Mouse (Mus musculus): ENCODE data around the gene Stt3b. TPM values are rescaled to one million over a fixed set of nuclear protein-coding genes. Genes with fewer than 3 reads are reported as not detected.

The Stt3b gene
- polyA plus RNA-seq (2015; fragmentation: Nextera tagmentation; extraction: Ambion mirVana) = 51.5 and 54.1 TPM in 2 replicates

GRCm38 (mm10) chr9:115310346-115311222 is at the start of gene Stt3b:
Gene Stt3b, minus strand, starts transcription at chr9:115310421.
- Histone ChIP-seq H3K4me3 (ENCODE audit: low read depth, low read length) (peak within 1 kb of the TSS; percentile 95), H3K36me3 (ENCODE audit: control insufficient read depth, insufficient read depth) (no peaks in the 10 kb centered on the region)
- ATAC-seq = peak; percentile 95

GRCm38 (mm10) chr9:115358421-115358820 is 48.2 kb upstream of the Stt3b start:
- WGBS = 93% methylated on average over 2 of the region's 2 CpGs
- 0 out of 2 replicates have a peak, but pooled peaks cover 3% of the 10 kb centered on the region for H3K4me1 ChIP-seq (replicated peaks; ENCODE audit: control insufficient read depth, insufficient read depth, low read length)
- H3K36me3 ChIP-seq (ENCODE audit: control insufficient read depth, insufficient read depth) = no peaks in the 10 kb centered on the region; the same call in 1 of the 2 replicates
- no peak for ATAC-seq
- no peak overlapping the region for H3K27ac ChIP-seq (ENCODE audit: low read depth, low read length)
- H3K9ac ChIP-seq (ENCODE audit: low read depth, low read length) = no peak overlapping the region
- no peak overlapping the region for H3K4me2 ChIP-seq (replicated peaks; ENCODE audit: low read depth)
- H3K9me3 ChIP-seq (ENCODE audit: control insufficient read depth) = no peaks in the 10 kb centered on the region
- TF ChIP-seq CTCF (IDR thresholded peaks at IDR 0.05; ENCODE audit: low read depth) = no peak
- no peaks in the 10 kb centered on the region for H3K27me3 ChIP-seq (replicated peaks; ENCODE audit: control insufficient read depth, insufficient read depth, low read length)
- H3K4me3 ChIP-seq (ENCODE audit: low read depth, low read length) = no peak overlapping the region

More at GRCm38 (mm10) chr9:115310346-115311222, at the start of gene Stt3b:
- H3K9me3 ChIP-seq (ENCODE audit: control insufficient read depth) = no peaks in the 10 kb centered on the region
- TF ChIP-seq CTCF (IDR thresholded peaks at IDR 0.05; ENCODE audit: low read depth) = peak; percentile 69
- under 1% methylated on average over 75 of the region's 91 CpGs for WGBS
- H3K4me1 ChIP-seq (replicated peaks; ENCODE audit: control insufficient read depth, insufficient read depth, low read length) = no peaks in the 10 kb centered on the region; the same call in 1 of the 2 replicates
- peak within 1 kb of the TSS; percentile 76 for H3K9ac ChIP-seq (ENCODE audit: low read depth, low read length)
- no peaks in the 10 kb centered on the region for H3K27me3 ChIP-seq (replicated peaks; ENCODE audit: control insufficient read depth, insufficient read depth, low read length)
- peak within 1 kb of the TSS; percentile 70 for H3K4me2 ChIP-seq (replicated peaks; ENCODE audit: low read depth)
- peak within 1 kb of the TSS; percentile 97 for H3K27ac ChIP-seq (ENCODE audit: low read depth, low read length)

GRCm38 (mm10) chr9:115357996-115358395 is 47.8 kb upstream of the Stt3b start:
- Histone ChIP-seq H3K4me1 (replicated peaks; ENCODE audit: control insufficient read depth, insufficient read depth, low read length) (0 out of 2 replicates have a peak, but pooled peaks cover 3% of the 10 kb centered on the region), H3K9me3 (ENCODE audit: control insufficient read depth) (no peaks in the 10 kb centered on the region), H3K4me2 (replicated peaks; ENCODE audit: low read depth) (no peak overlapping the region), H3K36me3 (ENCODE audit: control insufficient read depth, insufficient read depth) (no peaks in the 10 kb centered on the region; the same call in 1 of the 2 replicates), H3K27ac (ENCODE audit: low read depth, low read length) (no peak overlapping the region; the same call in none of the 2 replicates), H3K9ac (ENCODE audit: low read depth, low read length) (no peak overlapping the region), H3K4me3 (ENCODE audit: low read depth, low read length) (no peak overlapping the region), H3K27me3 (replicated peaks; ENCODE audit: control insufficient read depth, insufficient read depth, low read length) (no peaks in the 10 kb centered on the region)
- TF ChIP-seq CTCF (IDR thresholded peaks at IDR 0.05; ENCODE audit: low read depth) = no peak
- ATAC-seq = no peak
- 96% methylated on average over 1 of the region's 1 CpGs for WGBS

GRCm38 (mm10) chr9:115356731-115357458 is 46.7 kb upstream of the Stt3b start:
- ATAC-seq = peak; percentile 94
- 0 out of 2 replicates have a peak overlapping the region, but pooled peaks have one; percentile 1 for H3K4me3 ChIP-seq (ENCODE audit: low read depth, low read length)
- WGBS = 21% methylated on average over 19 of the region's 19 CpGs
- no peak for TF ChIP-seq CTCF (IDR thresholded peaks at IDR 0.05; ENCODE audit: low read depth)
- peak overlapping the region; percentile 31; the same call in 1 of the 2 replicates for H3K9ac ChIP-seq (ENCODE audit: low read depth, low read length)
- peak overlapping the region; percentile 52 for H3K4me2 ChIP-seq (replicated peaks; ENCODE audit: low read depth)
- 0 out of 2 replicates have a peak, but pooled peaks cover 3% of the 10 kb centered on the region for H3K4me1 ChIP-seq (replicated peaks; ENCODE audit: control insufficient read depth, insufficient read depth, low read length)
- no peaks in the 10 kb centered on the region for H3K9me3 ChIP-seq (ENCODE audit: control insufficient read depth)
- no peaks in the 10 kb centered on the region for H3K27me3 ChIP-seq (replicated peaks; ENCODE audit: control insufficient read depth, insufficient read depth, low read length)
- H3K36me3 ChIP-seq (ENCODE audit: control insufficient read depth, insufficient read depth) = no peaks in the 10 kb centered on the region
- H3K27ac ChIP-seq (ENCODE audit: low read depth, low read length) = peak overlapping the region; percentile 95

GRCm38 (mm10) chr9:115355972-115356371 is 45.8 kb upstream of the Stt3b start:
- no peaks in the 10 kb centered on the region for H3K9me3 ChIP-seq (ENCODE audit: control insufficient read depth)
- H3K4me1 ChIP-seq (replicated peaks; ENCODE audit: control insufficient read depth, insufficient read depth, low read length) = 0 out of 2 replicates have a peak, but pooled peaks cover 3% of the 10 kb centered on the region
- no peak for TF ChIP-seq CTCF (IDR thresholded peaks at IDR 0.05; ENCODE audit: low read depth)
- H3K9ac ChIP-seq (ENCODE audit: low read depth, low read length) = no peak overlapping the region
- ATAC-seq = peak; percentile 75
- H3K4me2 ChIP-seq (replicated peaks; ENCODE audit: low read depth) = peak overlapping the region; percentile 52
- H3K36me3 ChIP-seq (ENCODE audit: control insufficient read depth, insufficient read depth) = no peaks in the 10 kb centered on the region
- WGBS = 12% methylated on average over 5 of the region's 5 CpGs
- 0 out of 2 replicates have a peak overlapping the region, but pooled peaks have one; percentile 1 for H3K4me3 ChIP-seq (ENCODE audit: low read depth, low read length)
- peak overlapping the region; percentile 95 for H3K27ac ChIP-seq (ENCODE audit: low read depth, low read length)
- no peaks in the 10 kb centered on the region for H3K27me3 ChIP-seq (replicated peaks; ENCODE audit: control insufficient read depth, insufficient read depth, low read length)

Data from intestine, postnatal 0 days (tissue).